Mouse (Mus musculus): Measurements from ENCODE around the gene Akap7.

GRCm38 (mm10) chr10:25198575-25198974, 109.1 kb downstream of the Akap7 start:
- TF ChIP-seq POLR2A (IDR thresholded peaks at IDR 0.05; ENCODE audit: low read depth, low read length) (no peak), CTCF (IDR thresholded peaks at IDR 0.05; ENCODE audit: extremely low read depth, insufficient read depth, insufficient read length, insufficient replicate concordance) (no peak)
